Mouse (Mus musculus) activated CD4-positive, CD25-positive, alpha-beta regulatory T cell, adult 4 months (primary cell): ENCODE measurements around the gene Gm45234. TPM values are rescaled to one million over a fixed set of nuclear protein-coding genes. Genes with fewer than 3 reads are reported as not detected.

Experiments used
- ATAC-seq: one replicate; pipeline ENCODE4 v1.8.0; 2017
- polyA plus RNA-seq, 2 experiments: library from polyadenylated mRNA; unstranded; fragments of 100-300 nt; shearing (Covaris generic); gene quantifications; one replicate each; pipeline ENCODE4 v1.2.1; 2017

The Gm45234 gene
- polyA plus RNA-seq, 2 experiments from 2014 or later: not detected

DNA sequence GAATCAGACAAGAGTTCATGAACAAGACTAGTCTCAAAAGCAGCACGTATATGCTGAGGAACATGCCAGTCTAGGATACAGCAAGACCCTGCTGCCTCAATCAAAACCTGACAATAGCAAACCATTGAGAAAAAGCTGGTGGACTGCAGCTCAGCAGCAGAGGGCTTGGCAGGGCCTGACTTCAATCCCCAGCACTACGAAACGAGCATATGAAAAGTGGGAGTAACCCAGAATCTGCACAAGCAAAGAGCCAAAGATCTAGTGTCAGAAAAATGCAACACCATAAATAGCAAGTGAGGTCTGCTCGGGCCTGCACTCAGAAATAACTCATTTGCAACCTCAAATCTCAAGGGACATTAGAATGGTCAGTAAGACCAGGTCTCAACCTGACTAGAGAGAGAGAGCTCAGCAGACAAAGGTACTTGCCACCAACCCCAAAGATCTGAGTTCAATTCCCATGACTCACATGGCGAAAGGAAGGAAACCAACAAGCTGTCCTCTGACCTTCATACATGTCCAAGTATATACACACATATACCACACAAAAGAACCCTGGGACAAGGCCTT lies 49.7 kb downstream of the Gm45234 start:
- no peak for ATAC-seq

DNA sequence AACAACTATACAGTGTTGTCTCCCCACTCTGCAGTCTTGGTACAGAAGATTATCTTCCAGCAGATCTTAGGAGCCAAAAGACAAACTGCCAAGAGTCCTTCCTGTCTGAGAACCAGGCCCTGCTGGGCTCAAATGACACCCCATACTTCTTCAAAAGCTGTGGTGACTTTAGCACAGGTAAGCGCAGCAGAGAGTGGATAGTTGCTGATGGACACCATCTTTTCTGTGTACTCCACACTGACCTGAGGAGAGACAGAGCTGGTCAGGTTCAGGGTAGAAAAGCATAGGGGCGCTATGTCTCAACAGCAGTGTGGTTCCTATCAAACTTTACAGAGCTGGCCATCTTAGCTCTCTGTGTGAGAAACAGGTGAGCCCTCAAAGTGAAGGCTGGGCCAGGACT lies 51.4 kb downstream of the Gm45234 start:
- ATAC-seq: no peak

DNA sequence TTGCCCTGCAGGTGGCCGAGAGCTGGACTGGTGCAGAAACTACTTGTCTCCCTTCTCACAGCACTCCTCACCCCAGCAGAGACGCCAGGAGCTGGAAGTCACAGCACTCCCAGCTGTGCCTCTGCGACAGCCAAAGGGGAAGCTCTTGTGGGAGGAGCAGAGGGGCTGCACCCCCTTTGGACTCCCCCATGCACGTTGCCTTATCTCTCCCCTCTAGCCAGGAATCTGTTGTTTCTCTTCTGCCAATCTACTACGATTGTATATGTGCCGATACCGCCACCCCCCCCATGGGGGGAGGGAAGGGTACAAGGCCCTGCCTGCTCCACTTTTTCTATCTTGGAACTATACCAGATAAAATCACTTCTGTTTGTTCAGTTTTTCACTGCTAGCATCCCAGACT lies 52.0 kb downstream of the Gm45234 start:
- no peak for ATAC-seq

DNA sequence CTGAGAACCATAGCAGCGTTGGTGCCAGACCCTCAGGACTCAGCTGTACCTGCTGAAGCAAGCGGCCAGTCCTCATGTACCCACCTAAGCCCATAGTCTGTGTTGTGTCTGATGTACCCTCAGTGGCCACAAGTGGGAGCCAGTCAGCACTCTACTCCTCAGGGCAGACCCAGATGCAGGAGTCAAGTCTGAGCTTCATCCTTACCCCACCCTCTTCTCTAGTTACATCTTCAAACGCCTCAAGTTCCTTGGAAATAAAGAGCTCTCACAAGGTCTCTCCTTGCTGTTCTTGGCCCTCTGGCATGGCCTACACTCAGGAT lies 53.1 kb downstream of the Gm45234 start:
- peak; percentile 95 for ATAC-seq

DNA sequence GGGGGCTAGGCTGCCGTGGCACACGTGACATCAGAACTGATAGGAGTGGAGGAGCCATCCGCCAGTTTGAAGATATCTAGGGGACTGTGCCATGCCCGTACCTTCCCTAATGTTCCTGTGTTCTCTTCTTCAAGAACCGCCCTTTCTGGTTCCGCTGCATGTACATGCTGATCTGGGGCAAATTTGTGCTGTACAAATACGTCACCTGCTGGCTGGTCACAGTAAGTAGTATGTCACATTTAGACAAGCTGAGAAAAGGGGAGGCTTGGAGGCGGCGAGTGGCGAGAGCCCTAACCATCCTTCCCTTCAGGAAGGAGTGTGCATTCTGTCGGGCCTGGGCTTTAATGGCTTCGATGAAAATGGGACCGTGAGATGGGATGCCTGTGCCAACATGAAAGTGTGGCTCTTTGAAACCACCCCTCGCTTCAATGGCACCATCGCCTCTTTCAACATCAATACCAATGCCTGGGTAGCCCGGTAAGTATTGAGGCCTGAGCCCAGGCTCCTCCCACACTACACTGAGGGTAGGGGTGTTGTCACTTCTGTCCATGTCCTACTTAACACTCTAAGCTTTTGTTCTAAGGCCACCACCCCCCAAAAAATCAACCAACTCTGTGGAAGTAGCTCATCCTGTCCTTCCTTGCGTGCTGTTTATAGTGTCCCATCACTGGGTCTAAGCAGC lies 53.6 kb downstream of the Gm45234 start:
- no peak for ATAC-seq

DNA sequence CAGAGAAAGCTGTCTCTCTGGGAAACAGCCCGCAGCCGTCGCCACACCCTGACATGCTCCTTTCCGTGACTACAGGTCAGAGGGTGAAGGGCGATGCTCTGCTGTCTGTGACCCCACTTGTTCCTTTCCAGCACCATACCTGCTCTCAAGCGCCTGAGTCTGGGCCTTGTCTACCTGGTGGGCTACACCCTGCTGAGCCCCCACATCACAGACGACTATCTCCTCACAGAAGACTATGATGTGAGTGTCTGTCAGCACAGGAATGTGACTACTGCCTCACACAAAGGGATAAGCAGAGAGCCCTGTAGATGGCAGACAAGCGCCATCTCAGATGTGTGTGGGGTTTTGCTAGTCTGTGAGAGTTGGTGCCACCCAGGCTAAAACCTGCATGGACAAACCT lies 54.5 kb downstream of the Gm45234 start:
- no peak for ATAC-seq

DNA sequence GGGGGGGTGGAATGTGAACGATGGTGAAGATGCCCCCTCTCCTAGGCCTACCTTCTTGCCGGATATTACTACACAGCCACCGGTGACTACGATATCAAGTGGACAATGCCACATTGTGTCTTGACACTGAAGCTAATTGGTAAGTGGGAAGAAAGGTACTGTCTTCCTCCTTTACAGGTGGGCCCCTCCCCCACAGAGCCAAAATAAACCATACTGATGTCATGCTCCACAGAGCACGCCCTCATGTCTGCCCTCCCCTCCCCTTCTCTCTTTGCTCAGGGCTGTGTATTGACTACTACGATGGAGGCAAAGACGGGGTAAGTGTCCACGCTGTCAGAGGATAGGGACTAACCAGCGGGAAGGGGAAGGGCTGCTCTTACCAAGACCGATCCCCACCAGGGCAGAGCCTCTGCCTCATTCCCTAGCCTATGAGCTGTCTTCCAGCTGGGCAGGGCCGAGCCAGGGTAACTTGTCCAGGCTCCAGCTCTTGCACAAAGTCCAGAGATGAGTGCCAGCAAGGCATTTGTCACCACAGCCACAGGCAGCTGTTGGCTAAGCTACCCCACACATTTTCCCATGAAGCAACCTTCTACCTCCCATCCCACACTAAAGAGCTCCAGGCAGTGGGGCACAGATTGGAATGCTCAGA lies 55.7 kb downstream of the Gm45234 start:
- ATAC-seq: no peak

DNA sequence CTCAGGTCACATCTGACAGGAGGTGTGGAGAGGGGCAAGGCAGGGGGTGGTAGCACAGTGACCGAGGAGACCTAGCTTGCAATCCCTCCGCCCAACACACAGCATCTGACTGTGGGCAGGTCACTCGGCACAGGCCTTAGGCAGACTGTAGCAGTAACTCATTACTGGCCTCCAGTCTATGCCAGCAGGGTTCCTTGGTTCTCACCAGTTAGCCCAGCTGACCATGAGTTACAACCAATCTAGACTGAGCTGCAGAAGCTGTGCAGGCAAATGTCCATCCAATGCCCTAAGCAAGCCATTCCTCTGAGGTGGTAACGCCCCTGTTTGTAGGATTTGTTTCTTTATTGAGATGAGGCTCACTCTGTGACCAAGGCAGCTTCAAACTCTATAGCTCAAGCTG lies 56.5 kb downstream of the Gm45234 start:
- no peak for ATAC-seq

DNA sequence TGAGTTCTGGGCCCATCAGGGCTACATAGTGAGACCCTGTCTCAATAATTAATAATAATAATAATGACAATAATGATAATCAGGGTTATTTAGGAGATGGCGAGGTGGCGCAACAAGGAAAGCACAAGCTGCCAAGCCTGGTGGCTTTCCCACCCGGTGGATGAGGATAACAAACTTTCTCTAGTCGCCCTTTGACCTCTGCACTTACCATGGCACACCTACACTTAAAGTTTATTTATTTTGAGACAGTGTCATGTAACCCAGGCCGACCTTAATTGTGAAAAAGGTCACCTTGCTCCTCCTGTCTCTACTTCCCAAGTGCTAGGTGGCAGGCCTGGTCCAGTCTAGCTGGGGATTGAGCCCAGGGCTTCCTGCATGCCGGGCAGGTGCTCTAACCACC lies 57.1 kb downstream of the Gm45234 start:
- ATAC-seq: no peak

DNA sequence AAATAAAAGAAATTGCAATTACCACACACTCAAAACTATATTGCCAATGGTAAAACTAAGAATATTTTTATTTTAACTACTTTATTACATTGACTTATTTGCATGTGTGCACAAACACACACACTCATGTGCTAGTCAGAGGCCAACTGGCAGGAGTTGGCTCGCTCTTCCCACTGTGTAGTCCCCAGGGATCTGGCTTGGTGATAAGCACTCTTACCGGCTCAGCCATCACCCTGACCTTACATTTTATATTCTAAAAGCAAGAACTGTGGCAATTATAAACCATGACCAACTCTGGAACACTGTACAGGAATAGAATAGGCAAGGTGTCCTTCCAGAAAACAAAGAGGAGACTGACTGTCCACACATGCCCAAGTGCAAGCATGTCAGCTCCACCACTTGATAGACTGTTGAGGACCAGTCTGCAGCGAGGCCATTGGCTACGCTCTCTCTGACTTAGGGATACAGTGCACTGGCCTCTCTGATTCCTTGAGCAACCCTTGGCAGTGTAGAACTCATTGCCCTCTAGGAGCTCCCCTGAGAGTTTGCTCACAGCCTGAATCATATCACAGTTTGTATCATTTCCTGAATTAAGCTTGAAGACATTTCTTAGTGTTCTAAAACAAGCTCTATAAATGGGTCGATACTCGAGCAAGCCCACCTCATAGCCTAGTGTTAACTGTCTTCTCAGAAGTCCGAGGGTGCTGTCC lies 59.2 kb downstream of the Gm45234 start:
- ATAC-seq: no peak

DNA sequence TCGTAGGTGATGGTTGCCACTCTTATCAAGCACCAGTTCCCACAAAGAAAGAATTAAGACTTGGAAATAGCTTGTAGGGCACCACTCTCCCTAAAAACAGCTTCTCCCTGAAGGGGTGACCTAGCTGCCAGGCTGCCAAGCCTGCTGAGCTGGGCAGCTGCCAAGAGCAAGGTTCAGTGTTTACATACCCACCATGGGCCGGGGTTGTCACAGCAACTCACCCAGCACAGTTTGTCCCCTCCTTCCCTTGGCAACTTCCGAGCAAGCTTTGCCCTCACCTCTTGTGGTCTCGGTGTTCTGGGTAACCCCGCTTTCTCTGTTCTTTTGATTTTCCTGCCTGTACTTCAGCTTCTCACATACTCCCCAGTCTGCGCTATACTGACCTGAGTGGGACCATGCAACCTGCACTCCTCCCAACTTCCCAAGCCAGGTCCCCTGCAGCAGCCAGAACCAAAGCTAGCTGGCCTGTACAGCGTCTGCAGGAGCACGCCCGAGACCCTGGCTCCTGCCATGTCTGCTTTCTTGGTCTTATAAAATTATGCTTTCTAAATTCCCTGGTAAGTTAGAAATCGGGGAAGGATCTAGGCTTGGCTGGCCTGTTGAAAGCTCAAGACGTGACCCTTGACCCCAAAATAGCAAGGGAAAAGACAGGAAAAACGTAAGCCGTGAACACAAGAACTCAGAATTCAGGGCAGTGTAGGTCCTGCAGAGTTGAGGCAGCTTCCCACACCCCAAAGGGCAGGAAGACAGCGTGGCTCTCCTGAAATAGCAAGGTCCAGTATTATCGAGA lies 61.5 kb downstream of the Gm45234 start:
- ATAC-seq: peak; percentile 66

DNA sequence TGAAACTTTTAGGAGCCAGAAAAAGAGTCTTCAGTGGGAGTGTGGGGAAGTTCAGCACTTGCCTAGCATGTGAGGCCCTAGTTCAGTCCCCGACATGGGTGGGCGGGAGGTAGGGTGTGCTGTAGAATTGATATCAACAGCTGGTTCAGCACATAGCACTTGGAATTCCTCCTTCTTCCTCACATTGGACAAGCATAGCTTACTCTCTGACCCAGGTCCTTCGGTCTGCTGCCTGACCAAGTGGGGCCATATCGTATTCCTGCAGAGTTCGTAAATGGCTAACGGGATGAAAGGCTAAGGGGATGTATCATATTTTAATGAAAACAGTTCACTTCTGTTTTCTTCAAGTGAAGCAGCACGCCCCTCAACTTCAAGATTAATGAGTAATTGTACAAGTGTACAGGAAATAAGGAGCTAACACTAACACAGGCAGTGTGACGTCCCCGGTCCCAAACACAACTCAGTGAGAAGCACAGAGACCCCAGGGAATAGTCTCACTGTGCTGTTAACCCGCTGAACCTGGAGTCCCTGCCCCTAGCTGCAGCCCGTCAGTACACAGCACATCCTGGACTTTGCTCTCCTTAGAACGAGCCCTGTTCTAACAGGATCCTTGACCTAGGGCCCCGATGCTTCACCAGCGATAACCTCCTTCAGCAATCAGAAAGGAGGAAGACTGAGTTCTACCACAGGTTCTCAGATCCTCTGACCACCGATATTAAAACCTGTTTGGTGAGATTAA lies 62.4 kb downstream of the Gm45234 start:
- ATAC-seq: no peak

DNA sequence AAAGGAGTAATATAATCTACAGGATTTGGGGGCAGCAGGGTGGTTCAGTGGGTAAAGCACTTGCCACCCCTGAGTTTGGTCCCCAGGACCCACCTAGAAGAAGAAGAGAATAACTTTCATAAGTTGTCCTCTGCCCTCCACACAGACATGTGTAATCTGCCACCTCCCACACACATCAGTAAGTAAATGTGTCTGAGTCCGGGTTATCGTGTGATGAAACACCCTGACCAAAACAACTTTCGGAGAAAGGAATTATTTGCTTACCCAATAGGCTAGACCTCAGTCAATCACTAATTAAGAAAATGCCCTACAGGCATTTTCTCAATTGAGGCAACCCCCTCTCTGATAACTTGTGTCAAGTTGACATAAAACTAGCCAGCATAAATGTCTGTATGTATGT lies 65.3 kb downstream of the Gm45234 start:
- ATAC-seq: no peak

Other genes starting within 250 kb of the Gm45234 start
- gene C1ra, start 243.6 kb downstream of the Gm45234 start, polyA plus RNA-seq: under 1 TPM in 1 of 2 experiments, not detected in 1; 0.57 TPM
- gene C1s1, start 213.7 kb downstream of the Gm45234 start, polyA plus RNA-seq: not detected
- not detected for gene C1rb, start 185.7 kb downstream of the Gm45234 start, polyA plus RNA-seq
- gene C1s2, start 119.9 kb downstream of the Gm45234 start, polyA plus RNA-seq: not detected
- gene Lpcat3, start 93.0 kb downstream of the Gm45234 start, polyA plus RNA-seq: 10 to 100 TPM; 24.3 to 25.9 TPM
- 100 to 1,000 TPM; 401 to 440 TPM for gene Emg1, start 43.8 kb downstream of the Gm45234 start, polyA plus RNA-seq
- 10 to 100 TPM; 72.2 to 87.3 TPM for gene Phb2, start 43.7 kb downstream of the Gm45234 start, polyA plus RNA-seq
- 100 to 1,000 TPM; 138 to 144 TPM for gene Ptpn6, start 17.3 kb downstream of the Gm45234 start, polyA plus RNA-seq
- gene Grcc10, start 14.6 kb downstream of the Gm45234 start, polyA plus RNA-seq: 100 to 1,000 TPM; 529 to 630 TPM
- 1 to 10 TPM; 3.3 to 5.7 TPM for gene Atn1, start 503 bp upstream of the Gm45234 start, polyA plus RNA-seq
- gene Eno2, start 13.7 kb upstream of the Gm45234 start, polyA plus RNA-seq: 1 to 10 TPM; 4.4 to 4.7 TPM
- gene Lrrc23, start 23.7 kb upstream of the Gm45234 start, polyA plus RNA-seq: under 1 TPM; 0.61 to 0.73 TPM
- gene Spsb2, start 52.6 kb upstream of the Gm45234 start, polyA plus RNA-seq: 1 to 10 TPM; 1.5 to 2.1 TPM
- 10 to 100 TPM; 68.9 to 93.3 TPM for gene Tpi1, start 58.3 kb upstream of the Gm45234 start, polyA plus RNA-seq
- gene Usp5, start 73.5 kb upstream of the Gm45234 start, polyA plus RNA-seq: 10 to 100 TPM; 58.3 to 86.0 TPM
- gene Cdca3, start 73.5 kb upstream of the Gm45234 start, polyA plus RNA-seq: 10 to 100 TPM; 43.4 to 57.7 TPM
- gene Gnb3, start 84.3 kb upstream of the Gm45234 start, polyA plus RNA-seq: under 1 TPM in 1 of 2 experiments, not detected in 1; 0.19 TPM
- gene P3h3, start 101.7 kb upstream of the Gm45234 start, polyA plus RNA-seq: not detected
- gene Gpr162, start 108.0 kb upstream of the Gm45234 start, polyA plus RNA-seq: under 1 TPM in 1 of 2 experiments, not detected in 1; 0.21 TPM
- gene Cd4, start 132.2 kb upstream of the Gm45234 start, polyA plus RNA-seq: 100 to 1,000 TPM; 240 to 401 TPM
- 10 to 100 TPM; 23.5 to 30.2 TPM for gene Lag3, start 155.7 kb upstream of the Gm45234 start, polyA plus RNA-seq
- gene Ptms, start 164.1 kb upstream of the Gm45234 start, polyA plus RNA-seq: 10 to 100 TPM; 12.0 to 12.8 TPM
- gene Mlf2, start 175.4 kb upstream of the Gm45234 start, polyA plus RNA-seq: 10 to 100 TPM; 46.7 to 70.4 TPM
- gene Cops7a, start 209.5 kb upstream of the Gm45234 start, polyA plus RNA-seq: 10 to 100 TPM; 45.9 to 51.2 TPM
- gene Pianp, start 240.7 kb upstream of the Gm45234 start, polyA plus RNA-seq: not detected